Mouse (Mus musculus) erythroblast, adult 5-6 weeks (primary cell): ENCODE measurements around the gene Ptpn13. TPM values are rescaled to one million over a fixed set of nuclear protein-coding genes. Genes with fewer than 3 reads are reported as not detected.

Experiments used
- ATAC-seq: replicated peaks from 2 replicates; pipeline ENCODE4 v1.8.0; 2016; ENCODE audit warnings: moderate number of reproducible peaks, mild to moderate bottlenecking, moderate TSS enrichment, inconsistent platforms; ENCODE audit not compliant: poor library complexity, low FRiP score, severe bottlenecking
- total RNA-seq, 2 experiments: library from RNA; stranded (forward) in 1 of 2; stranded (reverse) in 1 of 2; fragments of 150-400 nt in 1 of 2; fragments of 200-764, 138-1000 nt in 1 of 2; gene quantifications; 2 replicates each; pipeline versions ENCODE4 v1.2.3 to v1.2.4; 2015 to 2017; ENCODE audit warnings: low replicate concordance in 2 of 2

Ptpn13 gene
- total RNA-seq, 2 experiments from 2014 or later, result 0.96 to 1.8 TPM

DNA sequence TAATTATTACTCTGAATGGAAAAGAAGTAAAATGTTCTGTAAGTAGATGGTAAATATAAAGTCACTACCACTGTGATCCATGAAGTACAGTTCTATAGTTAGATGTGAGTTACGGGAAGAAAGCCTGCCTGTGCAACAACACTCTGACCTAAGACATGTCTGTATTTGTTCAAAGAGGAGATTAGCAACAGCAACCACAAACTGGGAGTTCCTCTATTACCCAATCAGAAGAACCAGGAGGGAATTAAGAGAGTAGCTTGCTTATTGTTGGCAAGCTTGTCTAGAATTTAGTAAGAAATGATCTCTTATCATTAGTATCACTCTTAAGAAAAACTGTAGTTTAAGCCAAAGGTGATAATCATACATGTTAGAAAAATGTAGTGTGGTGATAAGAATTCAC is 25.7 kb downstream of the Ptpn13 start:
- no peak for ATAC-seq

GRCm38 (mm10) chr5:103453361-103454140 is 28.6 kb downstream of the Ptpn13 start:
- no peak for ATAC-seq

- no peak for ATAC-seq
These were observed 31.8 kb downstream of the Ptpn13 start for GRCm38 (mm10) chr5:103456794-103457193.

DNA sequence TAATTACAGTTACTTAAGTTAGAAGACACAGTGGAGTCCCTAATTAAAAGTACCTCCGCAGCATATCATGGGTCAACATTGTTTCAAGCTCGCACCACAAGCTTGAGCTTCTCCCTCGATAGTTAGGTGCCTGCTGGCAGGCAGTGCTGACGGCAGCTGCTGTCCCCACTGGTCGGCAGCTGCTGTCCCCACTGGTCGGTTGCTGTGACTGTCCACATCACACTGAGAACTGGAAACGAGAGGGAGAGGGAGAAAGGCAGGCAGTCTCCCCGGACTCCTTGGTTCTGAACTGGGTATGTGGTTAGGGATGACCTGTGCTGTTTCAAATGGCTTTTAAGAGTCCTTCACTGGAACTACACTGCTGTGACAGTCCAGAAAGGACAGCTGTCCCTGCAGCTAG is 33.4 kb downstream of the Ptpn13 start:
- no peak for ATAC-seq

- no peak for ATAC-seq
These were observed 34.1 kb downstream of the Ptpn13 start for GRCm38 (mm10) chr5:103458959-103459675.

DNA sequence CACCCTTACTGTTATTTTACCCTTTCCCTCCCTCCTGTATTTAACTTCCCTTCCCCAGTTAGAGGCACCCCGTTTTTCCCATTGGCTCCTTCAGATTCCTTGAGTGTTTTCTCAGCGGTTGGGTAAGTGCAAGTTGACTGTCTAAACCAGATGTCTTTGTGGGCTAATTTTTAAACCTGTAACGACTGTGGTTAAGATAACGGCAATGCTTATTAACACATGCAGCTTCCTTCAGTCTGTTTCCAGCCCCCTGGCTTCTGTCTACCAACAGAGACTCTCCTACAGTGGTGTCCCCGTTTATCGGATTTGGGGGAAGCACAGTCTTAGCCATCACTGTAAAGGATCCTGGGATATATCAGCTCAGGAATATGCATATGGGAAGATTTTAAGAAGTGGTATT is 35.9 kb downstream of the Ptpn13 start:
- ATAC-seq, result no peak

GRCm38 (mm10) chr5:103463661-103464219 is 38.7 kb downstream of the Ptpn13 start:
- no peak for ATAC-seq

DNA sequence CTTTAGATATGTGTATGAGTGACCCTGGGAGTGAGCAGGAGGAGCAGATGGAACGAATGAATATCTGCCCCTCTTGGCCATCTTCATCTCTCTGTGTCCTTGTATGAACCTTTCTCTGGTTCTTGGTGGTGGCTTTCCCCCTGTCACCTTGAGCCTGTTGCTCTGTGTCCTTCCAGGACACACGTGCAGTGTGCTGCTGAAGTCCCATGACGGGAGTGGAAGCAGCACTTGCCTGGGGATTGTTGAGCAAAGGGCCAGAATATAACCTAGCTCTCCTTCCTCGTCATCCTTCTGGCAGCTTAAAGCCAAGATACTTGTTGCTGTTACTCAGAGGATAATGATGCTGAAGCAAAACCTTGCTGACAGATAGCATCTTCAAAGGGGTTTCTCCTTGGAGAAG is 39.3 kb downstream of the Ptpn13 start:
- ATAC-seq, result no peak

GRCm38 (mm10) chr5:103464771-103465170 is 39.8 kb downstream of the Ptpn13 start:
- ATAC-seq, result no peak

GRCm38 (mm10) chr5:103472670-103473069 is 47.7 kb downstream of the Ptpn13 start:
- no peak for ATAC-seq

GRCm38 (mm10) chr5:103473467-103474096 is 48.6 kb downstream of the Ptpn13 start:
- ATAC-seq, result no peak

DNA sequence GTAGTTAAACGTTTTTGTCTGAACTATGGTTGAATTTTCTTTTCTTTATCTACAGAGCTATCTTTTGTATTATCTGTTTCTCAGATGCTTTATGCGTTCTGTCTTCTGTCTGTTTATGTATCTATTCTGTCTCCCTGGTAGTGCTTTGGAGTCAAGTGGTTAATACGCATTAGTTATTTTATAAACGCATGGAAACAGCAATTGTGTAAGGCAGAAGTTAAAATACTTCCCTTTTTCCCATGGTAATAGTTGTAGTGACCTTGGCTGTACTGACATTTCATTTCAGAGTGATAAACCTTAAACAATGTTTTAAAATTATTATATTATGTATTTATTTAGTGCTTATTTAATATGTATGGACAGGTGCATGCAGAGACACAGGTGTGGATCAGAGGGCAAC is 49.3 kb downstream of the Ptpn13 start:
- ATAC-seq, result no peak

DNA sequence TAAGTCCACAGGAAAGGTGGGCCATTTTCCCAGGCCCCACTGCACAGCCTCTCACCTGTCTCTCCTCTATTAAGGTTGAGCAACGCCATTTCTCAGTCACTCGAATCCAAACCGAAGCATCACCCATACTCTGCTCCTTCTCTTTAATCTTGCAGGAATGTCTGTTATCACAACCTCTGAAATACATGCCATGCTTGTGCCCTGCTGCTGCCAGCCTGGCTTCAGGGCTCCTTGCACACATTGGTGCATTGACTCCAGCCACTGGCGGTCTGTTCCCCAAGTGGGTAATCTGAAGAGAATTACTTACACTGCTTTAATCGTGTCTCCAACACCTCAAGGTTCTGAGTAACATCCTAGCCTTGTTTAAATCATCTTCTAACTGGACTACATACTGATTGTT is 50.5 kb downstream of the Ptpn13 start:
- no peak for ATAC-seq

DNA sequence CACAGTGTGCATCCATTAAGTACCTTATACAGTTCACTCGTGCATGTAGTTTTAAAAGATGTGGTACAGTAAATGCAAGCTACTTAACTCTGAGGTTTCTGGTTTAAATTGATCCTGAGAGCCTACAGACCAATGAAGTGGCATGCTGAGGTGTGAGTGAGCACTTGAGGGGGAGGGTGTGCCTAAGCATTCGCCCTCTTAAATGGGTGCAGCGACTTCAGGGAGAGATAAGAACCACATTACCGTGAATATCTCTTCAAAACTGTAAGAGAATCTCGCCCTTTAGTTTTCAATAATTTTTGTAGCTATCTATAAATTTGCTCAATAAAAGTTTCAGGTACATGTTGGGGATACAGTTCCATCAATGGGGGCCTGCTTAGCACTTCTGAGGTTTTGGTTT is 54.5 kb downstream of the Ptpn13 start:
- 0 out of 2 replicates have a peak, but pooled peaks have one; percentile 49 for ATAC-seq

GRCm38 (mm10) chr5:103481222-103481621 is 56.2 kb downstream of the Ptpn13 start:
- no peak for ATAC-seq

GRCm38 (mm10) chr5:103487001-103487400 is 62.0 kb downstream of the Ptpn13 start:
- no peak for ATAC-seq

- ATAC-seq, result 0 out of 2 replicates have a peak, but pooled peaks have one; percentile 38
These were observed 66.0 kb downstream of the Ptpn13 start for GRCm38 (mm10) chr5:103490964-103491363.

DNA sequence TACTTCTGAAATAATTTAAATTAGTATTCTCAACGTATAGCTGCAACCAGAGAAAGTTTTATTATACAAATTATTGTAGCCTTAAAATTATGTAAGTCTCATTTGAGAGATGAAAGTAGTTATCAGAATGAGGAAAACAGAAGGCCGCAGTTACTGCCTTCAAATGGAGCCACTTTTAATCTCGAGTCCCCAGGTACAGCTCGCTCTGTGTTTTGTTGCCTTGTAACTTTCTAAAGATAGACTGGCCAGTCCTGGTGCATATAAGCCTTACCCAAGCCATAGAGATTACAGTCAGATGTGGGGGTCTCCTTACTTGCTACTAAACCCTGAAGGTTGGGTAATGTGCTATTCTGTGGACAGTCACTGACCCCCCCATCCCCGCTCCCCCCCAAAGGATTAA is 66.8 kb downstream of the Ptpn13 start:
- ATAC-seq, result no peak

DNA sequence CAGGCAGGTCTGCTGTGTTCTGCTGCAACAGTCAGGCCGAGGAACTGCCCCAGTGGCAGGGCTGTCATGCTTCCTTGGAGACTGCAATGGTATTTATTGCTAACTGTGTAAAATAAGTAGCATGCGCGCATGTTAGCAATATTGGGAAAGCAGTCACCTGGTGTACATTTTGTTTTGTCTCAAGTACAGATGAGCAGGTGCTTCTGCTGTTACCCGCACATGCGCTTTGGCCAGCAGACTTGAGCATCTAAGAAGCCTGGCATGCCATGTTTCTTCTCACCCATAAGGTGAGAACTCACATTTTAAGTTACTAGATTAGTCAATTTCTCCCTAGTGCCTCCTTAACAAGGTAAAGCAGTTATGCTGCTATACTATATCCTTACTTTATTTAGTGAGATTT is 72.1 kb downstream of the Ptpn13 start:
- no peak for ATAC-seq

GRCm38 (mm10) chr5:103497480-103497879 is 72.5 kb downstream of the Ptpn13 start:
- no peak for ATAC-seq
